Mouse (Mus musculus): Measurements from ENCODE around the gene Taf15.

- TF ChIP-seq CTCF (IDR thresholded peaks at IDR 0.05; ENCODE audit: low read depth) (no peak), EP300 (IDR thresholded peaks at IDR 0.05; ENCODE audit: low read depth) (no peak)
Measured at GRCm38 (mm10) chr11:83454548-83454947, 18.3 kb upstream of the Taf15 start.

Data from liver, embryonic 14.5 days (tissue).